Comparison of ENCODE assay signal across 16 mouse cellular contexts in the genomic region with DNA sequence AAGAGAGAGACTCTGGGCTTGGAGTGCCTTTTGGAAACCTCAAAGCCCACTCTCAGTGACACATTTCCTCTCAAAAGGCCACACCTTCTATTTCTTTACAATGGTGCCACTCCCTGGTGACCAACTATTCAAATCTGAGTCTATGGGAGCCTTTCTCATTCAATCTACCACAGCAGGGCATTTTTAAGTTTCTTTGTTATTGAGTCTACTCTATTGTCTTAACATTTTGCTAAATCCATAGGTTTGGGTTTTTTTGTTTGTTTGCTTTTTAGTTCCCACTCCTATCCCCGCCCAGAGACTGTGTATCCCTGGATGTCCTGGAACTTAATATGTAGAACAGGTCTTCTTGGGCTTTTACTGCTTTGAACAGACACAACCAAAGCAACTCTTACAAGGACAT.
"Had no signal": no experiment of that assay in that cellular context is flagged by ENCODE, and none has a peak within 500 bp of the region (broad histone marks: within the 10 kb centered on the region; RNA-seq: fewer than 3 reads in every experiment).

No protein-coding gene starts in this region.

- H3K27me3 ChIP-seq: lung, embryonic 15.5 days; megakaryocyte, embryonic 14.5 days; midbrain, embryonic 13.5 days; midbrain, embryonic 15.5 days; neural tube, embryonic 12.5 days had no signal

- DNase-seq: liver, postnatal 0 days; lung, adult 2 months; lung, postnatal 14 days; lung, postnatal 36 days; right cerebral cortex, postnatal 14 days; right cerebral cortex, postnatal 4 days; spleen, adult 18-20 months; thymus, adult 18-20 months; thymus, postnatal 14 days; thymus, postnatal 4 days had no signal

- H3K4me3 ChIP-seq: lung, embryonic 15.5 days; megakaryocyte, embryonic 14.5 days; midbrain, embryonic 13.5 days; midbrain, embryonic 15.5 days; neural tube, embryonic 12.5 days had no signal

- H3K36me3 ChIP-seq: lung, embryonic 15.5 days; midbrain, embryonic 13.5 days; midbrain, embryonic 15.5 days; neural tube, embryonic 12.5 days had no signal

- H3K4me1 ChIP-seq: lung, embryonic 15.5 days; megakaryocyte, embryonic 14.5 days; midbrain, embryonic 13.5 days; midbrain, embryonic 15.5 days; neural tube, embryonic 12.5 days had no signal

- H3K27ac ChIP-seq: lung, embryonic 15.5 days; macrophage; midbrain, embryonic 13.5 days; midbrain, embryonic 15.5 days; neural tube, embryonic 12.5 days had no signal

- H3K9me3 ChIP-seq: lung, embryonic 15.5 days; midbrain, embryonic 13.5 days; midbrain, embryonic 15.5 days; neural tube, embryonic 12.5 days had no signal

- H3K9ac ChIP-seq: liver, postnatal 0 days; lung, embryonic 15.5 days; midbrain, embryonic 13.5 days; midbrain, embryonic 15.5 days; neural tube, embryonic 12.5 days had no signal
